Mouse (Mus musculus): Measurements from ENCODE around the gene Klhl10. TPM values are rescaled to one million over a fixed set of nuclear protein-coding genes. Genes with fewer than 3 reads are reported as not detected.

Gene Klhl10
- polyA plus RNA-seq, 1 experiment from 2014 or later: 0.84 TPM

DNA sequence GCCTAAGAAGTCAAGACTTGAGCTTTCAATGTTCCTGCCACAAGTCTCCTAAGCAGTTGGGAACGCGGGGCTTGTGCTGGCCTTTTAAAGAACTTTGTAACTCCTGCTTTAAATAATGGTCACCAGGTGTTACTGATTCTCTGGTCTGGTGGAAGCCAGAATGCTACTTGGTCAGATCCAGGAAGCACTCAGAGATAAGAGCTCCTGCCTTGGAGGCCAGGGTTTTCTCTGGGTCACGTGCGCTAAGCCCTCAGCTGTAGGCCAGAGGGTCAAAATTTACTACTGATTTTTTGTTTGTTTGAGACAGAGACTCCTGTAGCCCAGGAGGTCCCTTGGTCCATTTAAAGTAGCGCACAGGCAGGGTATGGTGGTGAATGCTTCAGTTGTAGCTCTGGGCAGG is 9.7 kb upstream of the Klhl10 start:
- peaks cover 59% of the 10 kb centered on the region for H3K36me3 ChIP-seq

DNA sequence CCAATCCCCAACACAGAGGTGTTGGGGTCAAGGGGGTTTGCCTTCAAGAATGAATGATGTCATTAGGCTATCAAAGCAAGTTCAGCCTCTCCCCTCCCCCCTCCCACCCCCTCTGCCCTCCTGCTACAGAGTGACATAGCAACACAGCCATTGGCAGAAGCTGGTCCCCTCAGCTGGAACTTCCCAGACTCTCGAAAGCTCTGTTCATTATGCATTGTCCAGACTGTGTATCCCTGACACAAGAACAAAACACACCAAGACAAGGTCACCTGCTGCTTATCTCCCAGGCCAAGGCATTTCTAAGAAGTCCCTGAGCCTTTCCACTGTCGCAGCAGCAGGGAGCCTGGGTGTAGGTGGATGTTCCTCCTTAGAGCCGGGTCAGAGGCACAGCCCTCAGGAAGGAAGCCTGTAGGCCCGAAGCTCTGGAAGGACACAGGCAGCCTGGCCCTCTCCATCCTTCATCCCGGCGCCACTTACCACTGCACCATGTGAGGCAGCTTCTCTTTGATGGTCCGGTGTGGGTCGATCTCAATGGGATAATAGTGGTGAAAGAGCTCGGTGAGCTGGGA is 6.0 kb upstream of the Klhl10 start:
- Histone ChIP-seq H3K4me2 (no peak overlapping the region), H3K27ac (no peak overlapping the region), H3K36me3 (peaks cover 48% of the 10 kb centered on the region), H3K4me3 (no peak overlapping the region), H3K4me1 (replicated peaks) (peaks cover 17% of the 10 kb centered on the region), H3K9me3 (no peaks in the 10 kb centered on the region), H3K9ac (no peak overlapping the region), H3K27me3 (no peaks in the 10 kb centered on the region)
- ATAC-seq (ENCODE audit: low FRiP score): no peak
- whole genome bisulfite sequencing: 20% methylated on average over 9 of the region's 9 CpGs

More for the DNA sequence above, 9.7 kb upstream of the Klhl10 start:
- H3K4me2 ChIP-seq: no peak overlapping the region
- no peak overlapping the region for H3K27ac ChIP-seq
- H3K4me3 ChIP-seq: no peak overlapping the region
- 97% methylated on average over 5 of the region's 5 CpGs for WGBS
- H3K4me1 ChIP-seq (replicated peaks): no peaks in the 10 kb centered on the region
- no peak overlapping the region for H3K9ac ChIP-seq
- no peak for ATAC-seq (ENCODE audit: low FRiP score)
- H3K9me3 ChIP-seq: no peaks in the 10 kb centered on the region
- no peaks in the 10 kb centered on the region for H3K27me3 ChIP-seq

DNA sequence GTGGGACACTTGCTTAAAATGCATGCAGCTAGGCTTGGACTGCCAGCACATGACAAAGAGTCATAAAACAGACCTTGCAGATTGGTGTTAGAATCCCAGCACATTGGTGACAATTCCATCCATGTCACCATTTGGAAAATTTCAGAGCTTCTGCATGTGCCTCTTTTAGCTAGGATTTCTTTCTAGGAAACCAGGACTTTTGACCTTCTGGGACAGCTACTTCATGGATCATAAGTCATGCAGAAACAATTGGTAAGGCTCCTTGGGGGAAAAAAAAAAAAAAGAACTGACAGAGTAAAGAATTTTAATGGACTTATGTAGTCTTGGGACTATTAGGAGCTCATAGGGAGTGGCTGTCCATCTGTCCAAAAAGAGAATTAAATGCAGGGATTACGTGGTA is 3.8 kb upstream of the Klhl10 start:
- ATAC-seq (ENCODE audit: low FRiP score): no peak
- no peaks in the 10 kb centered on the region for H3K9me3 ChIP-seq
- peaks cover 35% of the 10 kb centered on the region for H3K36me3 ChIP-seq
- H3K4me3 ChIP-seq: no peak overlapping the region
- peaks cover 24% of the 10 kb centered on the region for H3K4me1 ChIP-seq (replicated peaks)
- H3K27me3 ChIP-seq: no peaks in the 10 kb centered on the region
- no peak overlapping the region for H3K9ac ChIP-seq
- no peak overlapping the region for H3K4me2 ChIP-seq
- 76% methylated on average over 1 of the region's 1 CpGs for WGBS
- H3K27ac ChIP-seq: no peak overlapping the region

DNA sequence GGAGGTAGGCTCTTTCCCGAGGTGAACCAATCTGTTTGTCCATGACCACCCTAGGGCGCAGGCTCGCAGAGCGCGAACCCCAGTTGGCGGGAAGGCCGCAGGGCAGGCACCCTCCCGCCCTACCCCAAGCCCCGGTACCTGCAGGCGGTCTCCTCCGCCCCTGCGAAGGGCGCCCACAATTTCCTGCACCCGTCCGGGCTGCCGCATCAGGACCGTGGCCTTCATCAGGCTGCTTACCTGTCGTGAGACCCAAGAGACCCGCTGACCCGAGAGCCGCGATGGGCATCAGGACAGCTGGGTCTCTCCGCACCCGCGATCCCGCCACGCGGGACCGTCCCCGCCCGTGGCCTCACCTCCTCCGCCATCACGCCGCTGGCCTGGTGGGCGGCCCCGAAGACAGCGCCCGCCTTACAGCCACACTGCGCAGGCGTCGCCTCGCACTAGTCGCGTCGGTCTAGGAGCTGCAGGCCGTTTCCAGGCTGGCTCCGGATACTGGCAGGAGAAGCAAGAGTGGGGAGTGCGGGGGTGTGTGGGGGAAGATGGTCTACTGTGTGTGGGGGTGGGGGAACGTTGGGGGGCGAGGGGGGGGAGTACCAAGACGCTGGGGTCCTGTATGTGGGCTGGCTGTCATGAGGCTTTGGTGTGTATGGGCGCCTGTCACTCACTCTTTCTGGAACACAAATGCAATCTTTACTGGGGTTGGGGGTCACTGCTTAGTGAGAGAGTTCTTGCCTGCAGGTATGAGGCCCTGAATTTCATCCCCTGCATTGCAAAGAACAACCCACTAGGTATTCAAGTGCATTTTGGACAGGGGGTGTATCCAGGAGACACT is 810 bp upstream of the Klhl10 start:
- Histone ChIP-seq H3K9ac (peak overlapping the region; percentile 91), H3K4me2 (peak overlapping the region; percentile 69), H3K27ac (peak overlapping the region; percentile 73), H3K9me3 (no peaks in the 10 kb centered on the region), H3K4me3 (peak overlapping the region; percentile 80), H3K36me3 (peaks cover 17% of the 10 kb centered on the region), H3K4me1 (replicated peaks) (peaks cover 24% of the 10 kb centered on the region), H3K27me3 (no peaks in the 10 kb centered on the region)
- 1% methylated on average over 52 of the region's 52 CpGs for WGBS
- peak; percentile 97 for ATAC-seq (ENCODE audit: low FRiP score)

DNA sequence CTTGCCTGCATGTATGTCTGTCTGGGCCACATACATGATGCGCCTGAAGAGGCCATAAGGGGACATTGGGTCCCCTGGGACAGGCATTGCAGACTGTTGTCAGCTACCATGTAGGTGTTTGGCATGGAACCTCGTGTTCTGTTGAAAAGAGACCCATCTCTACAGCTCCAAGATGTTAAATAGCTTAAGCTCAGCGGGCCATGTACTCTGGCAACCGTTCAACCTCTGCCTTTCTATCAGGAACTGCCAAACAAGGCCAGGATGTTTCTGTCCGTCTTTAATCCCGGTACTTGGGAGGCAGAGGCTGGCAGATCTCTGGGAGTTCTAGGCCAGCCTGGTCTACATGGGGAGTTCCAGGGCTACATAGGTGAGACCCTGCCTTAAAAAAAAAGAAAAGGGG is 908 bp downstream of the Klhl10 start:
- 88% methylated on average over 6 of the region's 6 CpGs for WGBS

DNA sequence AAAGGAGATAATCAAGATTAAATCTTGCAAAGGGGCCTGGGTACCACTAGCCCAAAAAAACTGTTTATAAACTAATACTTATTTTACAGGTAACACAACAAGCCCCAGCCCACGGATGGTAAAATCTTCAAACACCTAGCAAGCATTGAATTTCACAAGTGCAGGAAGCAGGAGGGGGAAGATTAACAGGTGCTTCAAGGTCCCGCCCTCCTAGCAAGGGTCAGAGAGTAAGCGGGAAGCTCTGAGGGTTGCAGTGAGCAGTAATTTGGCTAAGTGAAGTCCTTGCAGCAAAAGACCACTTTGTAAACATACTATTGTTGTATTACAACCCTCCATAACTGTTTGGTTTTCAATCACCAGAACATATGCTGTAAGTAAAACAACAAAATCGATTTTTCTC is 15.5 kb downstream of the Klhl10 start:
- no peak overlapping the region for H3K4me3 ChIP-seq
- peaks cover 52% of the 10 kb centered on the region for H3K36me3 ChIP-seq
- no peaks in the 10 kb centered on the region for H3K4me1 ChIP-seq (replicated peaks)
- H3K9ac ChIP-seq: no peak overlapping the region
- no peaks in the 10 kb centered on the region for H3K27me3 ChIP-seq
- no peak overlapping the region for H3K27ac ChIP-seq
- ATAC-seq (ENCODE audit: low FRiP score): no peak
- no peak overlapping the region for H3K4me2 ChIP-seq
- WGBS: 88% methylated on average over 4 of the region's 4 CpGs
- H3K9me3 ChIP-seq: no peaks in the 10 kb centered on the region

More for the DNA sequence above, 908 bp downstream of the Klhl10 start:
- Histone ChIP-seq H3K9me3 (no peaks in the 10 kb centered on the region), H3K27ac (no peak overlapping the region), H3K27me3 (no peaks in the 10 kb centered on the region), H3K4me1 (replicated peaks) (peaks cover 24% of the 10 kb centered on the region), H3K9ac (no peak overlapping the region), H3K4me3 (no peak overlapping the region), H3K4me2 (no peak overlapping the region), H3K36me3 (peaks cover 2% of the 10 kb centered on the region)
- ATAC-seq (ENCODE audit: low FRiP score): no peak

DNA sequence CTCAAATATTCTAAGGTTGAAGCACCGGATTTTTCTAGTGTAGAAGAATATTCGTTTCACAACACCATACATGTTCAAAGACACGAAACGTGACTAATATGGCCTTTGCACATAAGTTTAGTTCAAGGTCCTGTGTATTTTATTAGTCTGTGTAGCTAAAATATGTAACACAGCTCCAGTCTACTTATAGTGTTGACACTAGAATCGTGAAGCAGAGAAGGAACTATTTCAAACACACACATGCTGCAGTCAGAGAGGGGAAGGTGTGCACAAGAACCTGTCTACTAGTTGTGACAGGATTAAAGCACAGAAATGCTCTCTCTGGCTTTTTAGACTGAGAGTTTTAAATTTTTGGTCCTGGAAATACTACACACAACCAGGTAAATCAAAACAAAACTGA is 16.0 kb downstream of the Klhl10 start:
- Histone ChIP-seq H3K9me3 (no peaks in the 10 kb centered on the region), H3K36me3 (peaks cover 51% of the 10 kb centered on the region), H3K4me1 (replicated peaks) (no peaks in the 10 kb centered on the region), H3K4me2 (no peak overlapping the region), H3K9ac (no peak overlapping the region), H3K4me3 (no peak overlapping the region), H3K27me3 (no peaks in the 10 kb centered on the region), H3K27ac (no peak overlapping the region)
- ATAC-seq (ENCODE audit: low FRiP score): no peak
- WGBS: 90% methylated on average over 5 of the region's 5 CpGs

DNA sequence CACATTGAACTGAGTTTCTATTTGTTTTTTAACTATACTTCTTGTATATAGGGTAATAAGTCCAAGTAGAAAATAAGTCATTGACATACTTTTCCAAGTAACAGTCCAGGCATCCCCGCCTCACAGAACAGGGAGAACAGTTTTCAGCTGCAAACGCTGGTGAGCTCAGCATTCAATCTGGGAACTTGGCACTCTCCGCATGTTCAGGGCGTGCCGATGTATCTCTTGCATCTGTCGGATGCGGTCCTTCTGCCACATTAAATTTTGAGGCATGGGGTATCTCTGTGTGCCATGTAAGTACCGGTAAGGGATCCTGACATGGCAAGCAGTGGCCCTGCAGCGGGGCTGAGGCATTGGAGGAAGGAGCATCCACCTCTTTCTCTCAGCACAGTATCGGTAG is 21.0 kb downstream of the Klhl10 start:
- Histone ChIP-seq H3K4me1 (replicated peaks) (0 out of 2 replicates have a peak, but pooled peaks cover 8% of the 10 kb centered on the region), H3K9ac (no peak overlapping the region), H3K4me3 (no peak overlapping the region), H3K4me2 (no peak overlapping the region), H3K36me3 (peaks cover 41% of the 10 kb centered on the region), H3K27ac (no peak overlapping the region), H3K27me3 (no peaks in the 10 kb centered on the region), H3K9me3 (no peaks in the 10 kb centered on the region)
- no peak for ATAC-seq (ENCODE audit: low FRiP score)
- WGBS: 95% methylated on average over 10 of the region's 10 CpGs

DNA sequence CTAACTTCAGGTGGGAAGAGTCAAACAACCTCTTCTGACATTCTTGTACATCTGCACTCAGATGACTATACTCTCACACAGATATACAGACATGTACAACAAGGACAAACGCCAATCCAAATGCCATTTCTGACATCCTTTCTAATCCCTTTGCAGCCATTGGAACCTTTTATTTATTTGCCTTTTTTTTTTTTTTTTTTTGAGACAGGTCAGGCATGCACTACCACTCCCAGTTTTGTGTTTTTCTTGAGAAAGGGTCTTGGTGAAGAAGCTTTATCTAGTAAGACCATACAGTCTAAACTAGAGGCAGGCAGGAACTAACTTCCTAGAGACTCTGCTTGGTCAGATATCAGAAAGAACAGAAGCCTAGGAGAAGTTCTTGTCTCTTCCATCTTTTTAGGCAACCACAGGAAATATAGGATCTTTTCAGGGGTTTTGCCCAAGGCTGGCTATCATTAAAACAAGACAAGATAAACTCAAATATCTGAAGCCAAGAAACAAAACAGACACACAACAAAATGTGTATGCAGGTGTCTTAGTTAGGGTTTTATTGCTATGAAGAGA is 23.6 kb downstream of the Klhl10 start:
- no peak overlapping the region for H3K9ac ChIP-seq
- peaks cover 25% of the 10 kb centered on the region for H3K4me1 ChIP-seq (replicated peaks)
- H3K9me3 ChIP-seq: no peaks in the 10 kb centered on the region
- H3K27me3 ChIP-seq: no peaks in the 10 kb centered on the region
- H3K4me3 ChIP-seq: no peak overlapping the region
- WGBS: 95% methylated on average over 1 of the region's 1 CpGs
- H3K27ac ChIP-seq: no peak overlapping the region
- H3K4me2 ChIP-seq: no peak overlapping the region
- ATAC-seq (ENCODE audit: low FRiP score): no peak
- peaks cover 27% of the 10 kb centered on the region for H3K36me3 ChIP-seq

DNA sequence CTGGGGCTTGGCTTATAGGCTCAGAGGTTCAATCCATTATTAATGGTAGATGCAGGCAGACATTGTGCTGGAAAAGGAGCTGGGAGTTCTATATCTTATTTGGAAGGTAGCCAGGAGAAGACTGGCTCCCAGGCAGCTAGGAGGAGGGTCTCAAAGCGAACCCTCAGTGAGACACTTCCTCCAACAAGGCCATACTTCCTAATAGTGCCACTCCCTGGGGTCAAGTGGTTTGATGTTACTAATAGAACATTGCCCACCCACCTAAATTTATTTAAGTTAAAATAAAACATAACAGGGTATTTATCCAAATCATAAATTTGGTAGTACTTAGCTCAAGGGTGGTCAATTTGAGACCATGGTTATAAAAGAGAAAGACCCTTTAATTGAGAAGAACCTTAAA is 24.1 kb downstream of the Klhl10 start:
- Histone ChIP-seq H3K4me1 (replicated peaks) (peaks cover 30% of the 10 kb centered on the region), H3K9me3 (no peaks in the 10 kb centered on the region), H3K36me3 (peaks cover 23% of the 10 kb centered on the region), H3K4me3 (no peak overlapping the region), H3K4me2 (no peak overlapping the region), H3K27ac (no peak overlapping the region), H3K9ac (no peak overlapping the region), H3K27me3 (no peaks in the 10 kb centered on the region)
- WGBS: 82% methylated on average over 1 of the region's 1 CpGs
- ATAC-seq (ENCODE audit: low FRiP score): no peak

DNA sequence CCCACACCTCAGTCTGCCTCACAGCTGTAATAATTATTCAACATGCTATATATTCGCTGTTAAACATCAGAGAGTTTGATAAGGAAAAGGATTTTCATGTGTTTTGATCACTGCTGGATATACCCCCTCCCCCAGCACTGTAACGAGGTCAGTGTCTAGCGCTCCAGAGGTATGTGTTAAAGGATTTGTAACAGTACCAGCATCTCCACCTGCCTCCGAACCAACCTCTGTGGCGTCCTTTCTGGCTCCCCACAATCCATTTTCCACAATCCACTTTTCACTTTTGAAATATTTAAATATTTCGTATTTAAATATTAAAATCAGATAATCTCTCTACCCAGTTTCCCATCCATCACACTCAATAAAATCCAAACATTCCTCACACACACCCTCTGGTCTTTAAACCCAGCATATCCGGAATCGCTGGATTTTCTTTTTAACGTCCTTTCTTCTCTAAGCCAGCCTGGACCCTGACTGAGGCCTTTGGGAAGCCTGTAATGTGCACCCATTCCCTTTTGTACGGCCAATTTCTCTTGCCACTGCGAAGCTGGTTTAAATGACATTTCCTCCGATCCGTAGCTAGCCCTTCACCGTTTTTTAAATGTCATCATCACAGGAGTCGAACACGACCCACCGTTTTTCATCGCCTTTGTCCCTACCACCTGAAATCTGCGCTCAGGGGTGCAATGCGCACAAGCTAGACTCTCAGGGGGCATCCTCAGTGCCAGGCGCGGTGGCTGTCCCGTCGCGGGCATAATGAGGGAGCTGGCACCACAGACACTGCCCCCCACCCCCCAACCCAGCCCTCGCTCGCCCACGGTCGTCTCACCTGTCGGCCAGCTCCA is 29.9 kb downstream of the Klhl10 start:
- ATAC-seq (ENCODE audit: low FRiP score): peak; percentile 28; the same call in 1 of the 2 replicates
- WGBS: 3% methylated on average over 30 of the region's 30 CpGs
- peak overlapping the region; percentile 92 for H3K9ac ChIP-seq
- no peaks in the 10 kb centered on the region for H3K27me3 ChIP-seq
- peak overlapping the region; percentile 82 for H3K4me2 ChIP-seq
- peaks cover 33% of the 10 kb centered on the region for H3K4me1 ChIP-seq (replicated peaks)
- peak overlapping the region; percentile 93 for H3K27ac ChIP-seq
- H3K4me3 ChIP-seq: peak overlapping the region; percentile 83
- peaks cover 11% of the 10 kb centered on the region for H3K36me3 ChIP-seq
- no peaks in the 10 kb centered on the region for H3K9me3 ChIP-seq

Data from hindbrain, embryonic 13.5 days (tissue).